Mouse (Mus musculus) left cerebral cortex, postnatal 10 days (tissue): ENCODE results near the gene Trim3. TPM values are rescaled to one million over a fixed set of nuclear protein-coding genes. Genes with fewer than 3 reads are reported as not detected.

Experiments
- DNase-seq, 2 experiments: peaks; one replicate each; pipeline ENCODE4 v3.0.0; 2021 to 2022; ENCODE audit warnings: low spot score in 2 of 2, mixed read lengths in 1 of 2; ENCODE audit errors: extremely low spot score in 1 of 2
- intact Hi-C: fragments of 180-260 bp; cut with DNase I; formaldehyde crosslinking; loops from one replicate; pipeline ENCODE4 v1.15.1; 2025
- total RNA-seq, 2 experiments: library from RNA; stranded (reverse); gene quantifications; 2 replicates each; pipeline ENCODE4 v1.2.3; 2021

The Trim3 gene
- 100 to 1,000 TPM; 144 to 151 TPM for total RNA-seq

GRCm38 (mm10) chr7:105633127-105633800 is at the start of gene Trim3:
Trim3 (minus strand) TSS chr7:105633571.
- DNase-seq, result peak; percentile 79 to 95

GRCm38 (mm10) chr7:105650639-105651435 is 17.5 kb upstream of the Trim3 start, which contains the start of gene Dnhd1:
Dnhd1 (plus strand) TSS chr7:105650827.
- intact Hi-C loops, result loop anchor here (5.0 kb wide), 1 partner anchor 76 kb away; no protein-coding TSS in a partner anchor
- peak in 1 of 2 experiments; percentile 79 for DNase-seq

More at GRCm38 (mm10) chr7:105633127-105633800, at the start of gene Trim3:
- intact Hi-C loops, result loop anchor here (5.0 to 10.0 kb wide), 2 partner anchors 56 to 102 kb away; partner anchors contain the start of genes Ilk and Rrp8

- intact Hi-C loops, result loop anchor here (5.0 kb wide), 1 partner anchor 170 kb away; the partner anchor contains the start of gene Mrpl17
- DNase-seq, result peak in 1 of 2 experiments; percentile 21
These were observed 8.6 kb upstream of the Trim3 start for GRCm38 (mm10) chr7:105641936-105642335.

GRCm38 (mm10) chr7:105640894-105641255 is 7.5 kb upstream of the Trim3 start:
- no peak for DNase-seq
- intact Hi-C loops, result loop anchor here (5.0 kb wide), 1 partner anchor 171 kb away; the partner anchor contains the start of gene Mrpl17

GRCm38 (mm10) chr7:105640233-105640893 is 7.0 kb upstream of the Trim3 start, which contains the start of the genes Arfip2 and Gm45799:
Arfip2 (minus strand) TSS chr7:105640416.
Gm45799 (plus strand) TSS chr7:105640552.
- DNase-seq, result peak; percentile 96 to 99
- intact Hi-C loops, result loop anchor here (5.0 kb wide), 1 partner anchor 172 kb away; the partner anchor contains the start of gene Mrpl17

- DNase-seq, result no peak
- intact Hi-C loops, result loop anchor here (5.0 to 10.0 kb wide), 2 partner anchors 95 to 173 kb away; partner anchors contain the start of genes Ilk, Mrpl17 and Rrp8
These were observed 6.4 kb upstream of the Trim3 start, which contains the start of gene Timm10b for GRCm38 (mm10) chr7:105639756-105640155. Timm10b (plus strand) TSS chr7:105640056.

GRCm38 (mm10) chr7:105639304-105639703 is 5.9 kb upstream of the Trim3 start:
- peak in 1 of 2 experiments; percentile 45 for DNase-seq
- intact Hi-C loops, result loop anchor here (10.0 kb wide), 1 partner anchor 95 kb away; the partner anchor contains the start of genes Ilk and Rrp8

GRCm38 (mm10) chr7:105638776-105639175 is 5.4 kb upstream of the Trim3 start:
- no peak for DNase-seq
- intact Hi-C loops, result loop anchor here (10.0 kb wide), 1 partner anchor 96 kb away; the partner anchor contains the start of genes Ilk and Rrp8

GRCm38 (mm10) chr7:105635726-105636125 is 2.4 kb upstream of the Trim3 start:
- intact Hi-C loops, result loop anchor here (10.0 kb wide), 1 partner anchor 99 kb away; the partner anchor contains the start of genes Ilk and Rrp8
- no peak for DNase-seq

GRCm38 (mm10) chr7:105634272-105634920 is 1.0 kb upstream of the Trim3 start:
- DNase-seq, result no peak
- intact Hi-C loops, result loop anchor here (5.0 to 10.0 kb wide), 2 partner anchors 57 to 100 kb away; partner anchors contain the start of genes Ilk and Rrp8

- no peak for DNase-seq
- intact Hi-C loops, result loop anchor here (5.0 to 10.0 kb wide), 2 partner anchors 56 to 101 kb away; partner anchors contain the start of genes Ilk and Rrp8
These were observed 397 bp upstream of the Trim3 start for GRCm38 (mm10) chr7:105633801-105634135.

GRCm38 (mm10) chr7:105632551-105632972 is 809 bp downstream of the Trim3 start:
- intact Hi-C loops, result loop anchor here (5.0 to 10.0 kb wide), 2 partner anchors 55 to 102 kb away; partner anchors contain the start of genes Ilk and Rrp8
- DNase-seq, result peak in 1 of 2 experiments; percentile 53

- intact Hi-C loops, result no loop called here
- DNase-seq, result peak; percentile 32 to 84
These were observed 4.7 kb downstream of the Trim3 start for GRCm38 (mm10) chr7:105628633-105629032.

GRCm38 (mm10) chr7:105625397-105625796 is 8.0 kb downstream of the Trim3 start:
- intact Hi-C loops, result no loop called here
- no peak for DNase-seq

- intact Hi-C loops, result no loop called here
- DNase-seq, result no peak
These were observed 11.6 kb downstream of the Trim3 start for GRCm38 (mm10) chr7:105621646-105622292.

GRCm38 (mm10) chr7:105621053-105621452 is 12.3 kb downstream of the Trim3 start:
- intact Hi-C loops, result no loop called here
- no peak for DNase-seq

GRCm38 (mm10) chr7:105619701-105620100 is 13.7 kb downstream of the Trim3 start:
- DNase-seq, result no peak
- intact Hi-C loops, result no loop called here
